Mouse (Mus musculus): ENCODE data around the gene Slco4a1.

Slco4a1 gene

DNA sequence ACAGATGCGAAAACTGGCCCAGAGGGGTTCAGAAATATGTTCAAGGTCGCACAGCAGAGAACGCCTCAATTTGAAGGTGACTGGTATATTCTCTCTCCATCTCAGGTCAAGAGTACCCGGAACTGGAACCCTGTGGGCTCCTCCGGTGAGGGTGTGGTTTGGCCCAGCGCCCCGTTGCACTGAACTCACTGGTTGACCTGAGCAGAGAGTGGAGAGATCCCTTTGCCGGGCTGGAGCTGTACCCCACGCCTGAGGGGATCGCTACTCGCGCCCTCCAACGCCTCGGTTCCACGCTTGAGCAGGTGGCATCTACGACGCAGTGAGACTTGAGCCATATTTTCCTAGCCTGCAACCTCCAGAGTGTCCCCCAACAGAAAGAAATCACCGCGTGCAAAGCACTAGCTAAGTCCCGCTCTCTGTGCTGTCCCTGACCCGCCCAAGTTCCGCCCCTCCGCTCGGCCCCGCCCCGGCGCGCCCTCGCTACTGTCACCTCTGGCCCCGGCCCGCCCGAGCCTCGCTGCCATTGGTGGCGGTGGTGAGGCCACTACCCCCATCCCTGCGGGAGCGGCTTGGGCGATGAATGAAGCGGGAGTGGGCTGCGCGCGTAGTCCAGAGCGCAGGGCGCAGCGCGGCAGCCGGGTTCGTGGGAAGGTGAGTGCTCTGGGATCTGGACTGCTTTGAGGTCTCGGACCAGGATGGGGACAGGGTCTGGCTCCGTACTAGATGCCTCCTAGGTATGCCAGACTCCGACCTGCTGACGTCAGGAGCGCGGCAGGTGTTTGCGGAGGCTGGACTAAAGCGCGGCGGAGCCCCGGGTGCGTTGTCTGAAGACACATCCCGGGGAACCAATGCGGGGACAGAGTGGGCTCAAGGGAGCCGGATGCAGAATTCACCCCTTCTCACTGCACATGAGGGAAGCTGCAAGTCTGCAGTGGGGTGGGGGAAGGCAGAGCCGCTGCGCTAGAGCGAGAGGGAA is at the start of gene Slco4a1:
Gene Slco4a1 (plus strand): TSS at position 523 of the 976 bp plus-strand sequence.
- peak; percentile 90 for DNase-seq

DNA sequence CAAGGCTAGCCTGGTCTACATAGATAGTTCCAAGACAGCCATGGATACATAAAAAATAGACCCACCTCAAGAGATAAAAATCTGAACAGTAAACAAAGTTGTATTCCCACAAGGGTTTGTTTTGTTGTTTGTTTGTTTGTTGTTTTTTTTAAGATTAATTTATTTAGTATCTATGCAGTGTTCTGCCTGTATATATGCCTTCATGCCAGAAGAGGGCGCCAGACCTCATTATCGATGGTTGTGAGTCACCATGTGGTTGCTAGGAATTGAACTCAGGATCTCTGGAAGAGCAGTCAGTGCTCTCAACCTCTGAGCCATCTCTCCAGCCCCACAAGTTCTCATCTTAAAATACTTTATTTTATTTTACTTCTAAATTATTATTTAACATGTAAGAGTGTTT is 47.6 kb upstream of the Slco4a1 start:
- no peak for DNase-seq

DNA sequence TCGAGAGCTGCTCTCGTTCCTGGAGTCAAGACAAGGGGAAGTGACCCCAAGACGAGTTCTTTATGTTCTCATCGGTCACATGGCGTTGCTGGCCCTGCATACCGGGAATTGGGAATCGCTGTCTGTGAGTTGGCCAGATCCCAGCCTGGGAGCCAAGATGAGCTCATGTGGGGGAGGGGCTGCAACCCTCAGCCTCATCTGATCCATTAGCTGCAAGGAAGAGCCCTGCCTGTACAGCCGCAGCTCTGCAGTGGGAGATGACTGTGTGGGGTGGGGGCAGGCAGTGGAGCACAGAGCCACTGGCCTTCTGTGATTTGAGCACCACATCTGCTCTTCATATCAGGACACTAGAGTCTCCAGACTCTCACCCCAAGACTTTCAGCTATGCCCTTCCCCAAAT is 45.6 kb upstream of the Slco4a1 start:
- no peak for DNase-seq

DNA sequence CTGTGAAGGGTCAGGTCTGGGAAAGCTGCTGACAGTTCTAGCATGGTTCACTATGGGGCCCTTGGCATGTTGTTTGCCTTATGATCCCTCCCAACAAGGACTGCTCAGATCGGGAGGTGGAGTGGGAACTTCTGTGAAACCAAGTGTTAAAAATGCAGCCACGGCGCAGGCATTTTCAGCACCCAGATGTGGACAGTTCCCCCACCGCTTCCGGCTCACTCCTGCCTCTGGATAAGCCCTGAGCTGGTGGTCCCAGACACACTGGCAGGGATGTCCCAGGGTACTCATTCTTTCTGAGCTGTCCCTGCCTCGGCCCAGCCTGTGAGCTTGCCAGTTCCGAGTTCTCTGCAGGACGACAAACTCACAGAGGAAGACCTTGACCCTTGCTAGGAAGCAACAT is 45.0 kb upstream of the Slco4a1 start:
- DNase-seq = no peak

DNA sequence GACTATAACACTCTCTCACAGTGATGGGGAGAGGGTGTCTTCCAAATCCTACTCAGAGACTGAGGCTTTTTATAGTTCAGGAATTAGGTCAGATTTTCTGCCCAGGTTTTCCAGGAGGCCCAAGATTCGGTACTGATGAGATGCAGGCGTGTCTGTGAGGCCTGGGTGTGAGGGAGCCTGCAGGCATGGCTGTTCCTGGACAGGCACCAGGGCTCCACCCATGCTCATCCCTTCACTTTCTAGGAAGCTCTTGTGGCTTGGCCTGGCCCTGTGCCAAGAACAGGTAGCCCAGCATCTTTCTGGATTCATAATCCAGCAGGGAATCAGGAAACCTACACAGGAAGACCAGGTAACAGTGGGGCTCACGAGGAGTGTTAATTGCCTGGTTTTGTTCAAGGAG is 40.4 kb upstream of the Slco4a1 start:
- peak; percentile 20 for DNase-seq

DNA sequence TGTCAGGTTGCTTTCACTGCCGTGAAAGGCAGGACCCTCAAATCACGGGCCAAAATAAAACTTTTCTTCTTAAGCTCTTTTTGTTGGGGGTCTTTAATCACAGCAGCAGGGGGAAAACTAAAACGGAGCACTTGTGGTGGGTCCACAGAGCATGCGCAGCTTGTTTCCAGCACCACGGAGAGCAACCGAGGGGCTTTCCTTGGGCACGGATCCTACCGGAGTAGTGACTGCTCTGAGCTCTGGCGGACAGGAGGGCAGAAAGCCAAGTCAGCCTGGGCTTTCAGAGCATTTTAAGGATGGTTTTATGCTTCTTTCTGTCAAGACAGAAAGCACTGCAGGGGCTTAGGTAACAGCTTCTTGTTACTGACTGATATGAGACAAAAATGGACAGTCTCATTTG is 38.3 kb upstream of the Slco4a1 start:
- DNase-seq = no peak

DNA sequence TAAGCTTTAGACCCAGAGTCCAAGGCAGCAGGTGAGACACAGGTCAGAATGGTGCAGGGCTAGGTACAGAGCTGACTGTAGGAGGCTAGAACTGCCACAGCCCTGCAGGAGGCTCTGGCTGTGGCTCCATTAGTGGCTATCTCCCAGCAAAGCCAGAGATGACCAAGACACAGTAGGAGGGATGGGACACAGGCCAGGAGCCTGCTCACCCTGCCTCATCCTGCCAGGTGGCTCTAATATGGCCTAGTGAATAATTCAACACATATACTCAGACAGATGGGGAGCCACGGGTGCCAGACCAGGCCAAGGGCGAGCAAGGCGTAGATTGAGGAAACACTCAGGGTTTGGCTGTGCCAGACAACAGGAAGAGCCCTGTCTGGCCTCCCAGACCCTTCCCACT is 35.4 kb upstream of the Slco4a1 start:
- DNase-seq = peak; percentile 87

DNA sequence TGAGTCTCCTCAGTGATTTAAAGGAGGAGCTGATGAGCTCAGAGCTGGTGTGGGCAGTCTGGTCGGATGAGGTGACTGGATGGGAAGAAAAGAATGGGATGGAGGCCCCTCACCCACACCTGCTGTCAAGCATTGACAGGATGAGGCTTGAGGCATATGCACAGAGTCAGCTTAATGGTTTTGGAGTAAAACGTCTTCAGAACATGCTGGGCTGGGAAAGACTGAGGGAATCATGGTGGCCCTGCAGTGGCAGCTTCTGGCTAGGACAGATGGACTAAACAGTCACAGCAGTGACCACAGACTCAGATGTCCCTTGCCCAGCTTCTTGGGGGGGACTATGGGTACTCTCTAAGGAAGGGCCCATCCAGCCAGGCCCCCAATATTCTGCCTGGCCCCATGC is 30.9 kb upstream of the Slco4a1 start:
- no peak for DNase-seq

DNA sequence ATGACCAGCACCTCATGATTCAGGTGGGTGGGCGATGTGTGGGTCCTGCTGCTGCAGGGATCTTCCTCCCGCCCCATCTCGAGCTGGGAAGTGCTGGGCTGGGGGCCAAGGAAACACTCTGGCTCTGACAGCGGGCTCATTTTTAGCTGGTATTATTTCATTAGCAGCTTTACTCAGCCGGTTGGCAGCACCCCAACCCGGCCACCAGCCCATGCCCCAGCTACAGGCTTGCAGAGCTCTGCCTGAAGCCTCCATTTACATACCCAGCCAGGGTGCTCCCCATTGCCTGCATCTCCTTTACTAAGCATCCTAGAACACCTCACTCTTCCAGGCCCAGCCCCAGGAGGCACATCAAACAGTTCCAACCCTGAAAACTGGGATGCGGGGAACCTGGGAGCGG is 29.0 kb upstream of the Slco4a1 start:
- DNase-seq = peak; percentile 35

DNA sequence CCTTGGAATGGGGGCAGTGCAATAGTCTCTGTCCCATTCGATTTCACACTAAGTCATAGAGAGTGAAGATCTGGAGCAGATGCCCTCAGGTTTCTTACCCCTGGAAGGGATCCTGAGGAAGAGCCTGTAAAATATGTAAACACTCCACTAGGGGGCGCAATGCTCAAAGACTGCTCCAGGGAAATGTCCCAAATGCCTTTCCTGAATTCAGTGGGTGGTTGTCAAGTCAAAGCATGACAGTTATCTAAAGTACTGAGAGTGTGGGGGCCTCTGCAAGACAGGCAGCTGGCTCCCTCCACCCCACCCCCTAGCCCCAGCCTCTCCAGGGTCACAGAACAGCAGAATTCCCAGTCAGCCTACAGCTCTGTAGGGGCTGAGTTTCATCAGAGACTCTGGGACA is 27.7 kb upstream of the Slco4a1 start:
- no peak for DNase-seq

DNA sequence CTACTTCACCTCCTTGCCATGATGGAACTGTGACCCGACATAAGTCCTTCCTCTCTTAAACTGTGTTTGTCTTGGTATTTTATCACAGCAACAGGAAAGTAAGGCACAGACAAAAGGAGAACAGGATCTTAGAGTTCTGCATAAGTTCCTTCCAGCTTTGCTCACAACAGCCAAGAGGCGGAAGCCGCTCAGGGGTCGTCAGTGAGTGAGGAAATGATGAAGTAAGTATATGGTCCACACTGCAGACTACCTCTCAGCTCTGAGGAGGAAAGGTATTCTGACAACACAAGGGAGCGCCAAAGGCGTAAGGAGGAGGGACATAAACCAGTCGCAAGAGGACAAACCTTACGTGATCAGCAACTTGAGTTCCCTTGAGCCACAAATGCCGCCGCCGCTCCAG is 25.4 kb upstream of the Slco4a1 start:
- no peak for DNase-seq

DNA sequence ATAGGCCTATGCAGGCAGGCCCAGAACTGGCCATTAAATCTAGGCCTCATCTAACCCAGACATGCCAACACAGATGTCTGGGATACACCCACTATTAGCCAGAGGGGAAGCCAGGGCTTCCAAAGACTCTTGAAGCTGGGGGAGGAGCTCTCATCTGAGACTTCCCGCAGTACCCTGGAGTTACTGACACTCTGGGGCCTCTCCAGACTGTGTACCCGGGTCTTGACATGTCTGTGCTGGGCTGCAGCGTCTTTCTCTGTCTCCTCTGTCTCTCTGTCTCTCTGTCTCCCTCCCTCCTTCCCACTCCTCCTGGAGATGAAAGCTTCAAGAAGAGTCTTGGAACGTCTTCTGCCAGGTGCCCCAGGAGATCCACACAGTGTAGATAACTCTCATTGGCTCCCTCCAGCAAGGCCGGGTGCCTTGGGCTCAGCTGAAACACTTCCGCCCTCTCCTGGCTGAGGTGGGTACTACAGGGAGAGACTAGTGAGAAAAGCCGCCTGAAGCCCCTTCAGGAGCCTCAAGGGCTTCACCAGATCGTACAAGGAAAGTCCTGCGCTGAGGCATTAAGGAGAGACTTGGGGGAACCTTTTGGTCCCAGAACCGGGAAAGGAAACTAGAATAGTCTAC is 23.9 kb upstream of the Slco4a1 start:
- DNase-seq = peak; percentile 57

DNA sequence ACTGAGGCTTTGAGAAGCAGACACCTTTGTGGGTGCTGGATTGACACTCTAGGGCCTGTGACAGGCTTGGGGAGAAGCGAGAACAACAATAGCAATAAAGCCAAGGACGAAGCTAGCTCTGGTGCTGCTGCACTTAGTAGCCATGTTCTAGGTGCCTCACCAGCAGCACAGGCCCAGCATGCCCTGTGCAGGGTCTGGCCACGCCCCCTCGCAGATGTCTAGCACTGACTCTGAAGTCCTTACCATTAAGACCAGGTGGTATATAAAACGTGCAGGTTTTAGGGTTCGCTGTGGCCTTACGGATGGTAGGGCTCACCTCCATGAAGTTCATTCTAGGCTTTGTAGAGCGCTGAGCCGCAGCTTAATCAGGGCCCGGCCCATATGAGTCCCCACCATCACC is 23.3 kb upstream of the Slco4a1 start:
- DNase-seq = no peak

DNA sequence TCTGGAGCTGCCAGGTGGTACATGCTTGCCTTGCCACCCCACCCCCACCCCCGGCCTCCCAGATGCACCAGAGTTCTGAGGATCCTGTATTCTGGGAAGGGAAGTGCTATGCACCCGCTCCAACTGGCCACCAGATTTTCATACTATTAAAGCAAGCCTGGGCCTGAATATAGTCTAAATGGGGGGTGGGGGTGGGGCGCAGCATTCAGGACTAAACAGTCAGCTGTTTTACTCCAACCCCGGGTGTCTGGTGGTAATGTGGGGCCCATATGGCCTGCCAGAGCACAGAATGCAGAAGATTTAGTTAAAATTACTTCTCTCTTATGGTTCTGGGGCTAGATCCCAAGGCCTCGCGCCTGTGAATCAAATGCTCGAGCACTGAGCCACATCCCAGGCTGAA is 22.7 kb upstream of the Slco4a1 start:
- DNase-seq = no peak

DNA sequence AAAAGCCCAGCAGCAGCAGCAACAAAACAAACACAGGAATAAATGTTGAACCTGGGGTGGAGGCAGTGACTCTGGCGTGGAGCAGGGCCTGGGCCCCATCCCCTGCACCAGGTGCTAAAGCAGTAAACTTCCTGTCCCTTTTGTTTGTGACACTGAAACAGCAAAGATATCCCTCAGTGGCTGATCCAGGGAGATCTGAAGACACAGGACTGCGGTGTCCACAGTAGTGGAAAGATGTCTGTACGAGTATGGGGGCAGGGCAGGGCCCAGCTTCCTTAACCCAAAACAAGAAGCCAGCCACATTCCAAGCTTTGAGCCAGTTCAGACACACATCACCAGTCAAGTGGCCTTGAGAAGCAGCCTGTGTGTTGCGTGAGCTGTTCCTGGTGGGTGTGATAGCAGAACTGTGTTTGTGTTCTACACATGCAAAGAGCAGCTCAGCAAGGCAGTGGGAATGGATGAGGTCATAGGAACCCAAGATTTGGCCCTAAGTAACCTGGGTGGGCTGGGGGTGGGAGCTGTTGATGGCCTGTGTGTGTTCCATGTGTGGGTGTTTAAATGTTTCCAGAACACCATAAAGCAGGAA is 20.6 kb upstream of the Slco4a1 start:
- no peak for DNase-seq

DNA sequence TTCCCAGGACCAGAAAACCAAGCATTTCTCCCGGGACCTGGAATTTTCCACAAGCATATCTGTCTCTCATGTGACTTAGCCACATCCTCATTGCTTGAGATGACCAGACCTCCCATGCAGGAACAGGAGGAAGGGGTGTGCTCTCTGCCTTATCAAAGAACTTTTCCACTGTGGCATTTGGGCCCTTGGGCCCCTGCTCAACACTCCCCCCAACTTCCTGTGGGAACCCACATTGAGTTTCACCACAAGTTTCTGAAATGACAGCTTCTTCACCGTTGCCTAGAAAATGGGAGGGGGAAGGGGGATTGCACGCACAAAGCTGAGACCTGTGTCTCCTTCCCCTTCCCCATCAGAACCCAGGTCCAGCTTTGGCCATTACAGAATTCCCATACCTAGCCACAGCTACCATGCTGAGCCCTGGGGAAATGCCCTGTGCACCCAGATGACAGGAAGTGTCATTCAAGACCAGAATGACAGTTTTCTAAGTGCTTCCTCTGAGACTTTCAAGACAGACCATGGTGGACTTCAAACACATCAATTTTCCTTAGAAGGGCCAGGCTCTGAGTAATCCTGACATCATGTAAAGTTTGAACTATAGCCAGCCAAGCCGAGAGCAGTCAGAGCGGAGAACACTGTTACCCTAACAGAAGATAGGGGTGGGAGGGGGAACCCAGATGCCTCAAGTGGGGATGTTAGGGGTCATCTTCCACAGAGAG is 18.7 kb upstream of the Slco4a1 start:
- DNase-seq = no peak

DNA sequence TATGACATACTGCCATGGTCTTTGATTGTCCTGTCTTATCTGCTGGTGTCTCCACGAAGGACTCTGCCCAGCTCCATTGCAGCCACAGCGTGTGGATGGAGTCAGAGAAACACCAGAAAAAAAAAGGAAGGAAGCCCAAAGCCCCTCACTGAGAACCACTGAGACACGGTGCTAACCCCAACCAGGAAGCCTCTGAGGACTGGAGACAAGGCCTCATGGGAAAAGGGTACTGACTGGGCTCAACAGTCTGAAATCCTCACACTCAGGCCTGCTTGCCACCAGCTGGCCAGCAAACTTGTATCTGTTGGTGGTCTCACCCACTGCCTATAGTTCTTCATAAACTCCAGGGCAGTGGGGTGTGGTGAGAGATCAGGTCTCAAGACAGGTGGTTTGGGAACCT is 16.3 kb upstream of the Slco4a1 start:
- no peak for DNase-seq

DNA sequence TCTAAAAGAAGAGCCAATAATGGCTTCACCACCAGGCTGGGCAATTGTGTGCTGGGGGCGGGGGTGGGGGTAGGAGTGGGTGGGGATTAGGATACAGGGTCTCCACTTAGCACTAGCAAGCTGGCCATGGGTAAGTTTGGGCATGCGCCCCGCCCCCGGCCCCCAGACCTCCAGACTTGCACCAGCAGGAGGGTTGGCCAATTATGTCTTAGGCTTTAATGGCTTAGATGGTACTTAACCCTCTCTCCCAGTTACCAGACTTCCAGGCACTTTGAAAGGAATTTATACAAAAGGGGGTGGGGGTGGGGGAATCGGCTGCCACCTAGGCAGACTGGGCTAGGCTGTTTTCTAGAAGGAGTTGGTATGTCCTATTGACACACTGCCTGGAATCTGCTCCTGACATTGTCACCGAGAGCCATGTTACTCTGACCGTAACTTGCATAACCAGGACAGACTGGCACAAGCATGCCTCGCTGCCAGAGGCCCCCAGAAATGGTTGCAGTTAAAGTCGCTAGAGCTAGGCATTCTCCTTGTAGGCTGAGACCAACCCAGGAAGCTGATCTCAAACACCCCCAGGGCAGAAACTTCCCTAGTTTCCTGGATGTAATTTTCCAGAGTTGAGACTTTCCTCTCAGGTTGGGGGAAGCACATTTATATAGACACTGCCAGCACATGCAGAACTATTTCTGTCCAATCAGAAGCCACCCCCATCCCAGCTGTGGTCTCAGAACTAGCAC is 15.3 kb upstream of the Slco4a1 start:
- no peak for DNase-seq

DNA sequence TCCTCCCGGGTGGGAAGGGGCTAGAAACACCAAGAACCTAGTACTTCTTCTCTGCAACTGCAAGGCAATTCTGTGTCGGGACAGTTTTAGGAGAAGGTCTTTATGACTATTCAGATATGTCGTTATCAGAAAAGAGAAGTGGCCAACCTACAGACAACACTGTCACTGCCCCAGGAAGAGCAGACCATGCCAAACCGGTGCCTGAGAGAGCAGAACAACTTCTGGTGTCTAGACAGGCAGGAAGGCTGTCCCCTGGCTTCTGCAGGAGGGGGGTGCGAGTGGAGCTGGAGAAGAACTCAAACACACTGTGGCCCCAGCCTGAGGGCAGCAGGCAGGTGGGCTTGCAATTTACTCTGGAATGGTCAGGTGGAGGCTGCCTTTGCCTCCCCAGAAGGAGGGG is 14.0 kb upstream of the Slco4a1 start:
- DNase-seq = no peak

DNA sequence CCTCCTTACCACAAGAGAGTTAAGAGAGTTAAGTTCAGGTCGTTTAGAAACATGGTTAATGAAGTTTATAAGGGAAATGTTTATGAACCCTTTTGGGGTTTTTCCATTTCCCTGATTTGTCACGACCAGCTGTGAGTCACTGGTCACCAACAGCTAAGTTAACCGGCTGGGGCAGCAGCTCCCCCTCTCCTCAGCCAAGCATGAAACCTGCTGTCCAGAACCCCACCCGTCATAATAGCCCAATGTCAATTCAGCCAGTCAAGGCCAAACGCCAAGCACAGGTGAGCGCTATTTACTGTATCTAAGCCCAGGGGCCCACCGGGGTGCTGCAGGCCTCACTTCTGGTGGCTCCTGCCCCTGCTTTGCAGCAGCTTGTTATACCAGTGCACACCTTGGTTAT is 12.2 kb upstream of the Slco4a1 start:
- DNase-seq = no peak

DNA sequence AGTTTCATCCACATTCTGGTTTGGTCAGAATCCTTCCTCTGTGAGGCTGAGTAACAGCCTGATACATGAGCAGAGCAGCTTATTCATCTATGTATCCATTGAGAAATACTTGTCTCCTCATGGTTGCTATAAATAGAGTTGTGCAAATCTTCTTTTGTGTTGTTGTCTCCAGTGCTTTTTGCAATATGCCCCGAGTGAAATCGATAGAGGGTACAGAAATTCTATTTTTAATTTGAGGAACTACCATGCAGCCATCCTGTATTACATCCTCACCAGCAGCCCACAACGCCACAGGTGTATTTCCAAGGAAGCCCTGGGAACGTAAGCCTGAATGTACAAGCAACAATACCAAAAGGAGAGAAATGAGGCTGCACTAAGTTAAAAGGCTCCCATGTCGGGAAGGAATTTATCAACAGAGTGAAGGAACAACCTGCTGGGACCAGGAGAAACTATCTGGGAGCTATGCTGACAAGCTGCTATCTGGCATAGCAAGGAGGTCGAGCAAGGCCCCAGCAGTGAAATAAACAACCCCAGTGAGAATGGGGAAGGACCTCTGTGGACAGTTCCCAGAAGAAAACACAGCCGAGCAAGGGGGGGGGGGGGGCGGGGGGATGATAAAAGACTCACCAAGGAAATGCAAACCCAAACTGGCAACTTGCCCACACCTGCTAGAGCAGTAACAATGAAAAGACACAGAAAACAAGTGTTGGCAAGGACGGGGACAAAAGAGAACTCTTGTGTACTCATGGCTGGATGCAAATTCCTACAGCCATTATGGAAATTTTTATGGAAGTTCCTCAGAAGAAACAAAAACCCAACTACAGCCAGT is 10.9 kb upstream of the Slco4a1 start:
- no peak for DNase-seq

DNA sequence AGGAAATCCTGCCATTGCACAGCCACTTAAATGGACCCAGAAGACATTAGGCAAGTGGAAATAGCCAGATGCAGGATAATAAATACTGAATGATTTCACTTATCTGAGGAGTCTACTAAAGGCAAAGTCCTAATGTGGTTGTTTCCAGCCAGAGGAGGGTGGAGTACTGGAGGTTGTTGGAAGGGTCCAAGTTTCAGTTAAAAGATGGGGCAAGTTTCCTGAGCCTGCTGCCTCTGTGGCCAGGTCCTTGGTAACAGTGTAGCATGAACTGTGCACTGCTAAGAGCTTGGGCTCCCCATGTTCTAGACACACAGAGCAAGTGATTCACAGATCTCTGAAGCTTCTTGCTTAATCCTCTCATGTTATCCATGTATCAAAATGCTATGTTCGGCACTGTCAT is 10.1 kb upstream of the Slco4a1 start:
- DNase-seq = no peak
